Mouse (Mus musculus): ENCODE data around the gene Zbtb20.

DNA sequence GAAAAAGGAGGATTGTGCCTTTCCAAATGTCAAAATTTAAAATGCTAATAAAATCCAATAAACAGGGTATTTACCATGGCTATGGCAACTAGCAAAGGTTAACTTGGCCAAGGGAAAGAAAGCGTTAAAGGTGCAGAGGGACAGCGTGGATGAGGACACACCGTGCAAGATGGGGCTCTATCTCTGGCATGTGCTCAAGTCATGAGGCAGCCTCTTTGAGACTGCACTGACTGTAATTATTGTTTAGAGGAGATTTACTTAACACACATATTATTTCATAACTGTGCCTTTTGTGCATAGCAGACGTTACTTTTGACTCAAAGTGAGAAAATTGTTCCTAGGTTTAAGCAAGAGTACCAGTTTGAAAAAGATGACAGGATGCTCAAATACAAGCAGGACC is 554.3 kb downstream of the Zbtb20 start:
- TF ChIP-seq POLR2A (IDR thresholded peaks at IDR 0.05; ENCODE audit: borderline replicate concordance, control insufficient read depth, low read depth, low read length) (no peak), CTCF (IDR thresholded peaks at IDR 0.05; ENCODE audit: control insufficient read depth, insufficient read depth, low read length) (no peak)

All from bone marrow, adult 2 months (tissue).